Mouse (Mus musculus) cortical plate, adult 2 months (tissue): ENCODE results near the gene Mrps35. TPM values are rescaled to one million over a fixed set of nuclear protein-coding genes. Genes with fewer than 3 reads are reported as not detected.
A peak's percentile ranks its signal among the peaks of the same experiment; 100 is the strongest.

ENCODE experiments used
- H3K27ac ChIP-seq: fragments of 200-500 bp; 2 replicates; pipeline ENCODE4 v1.5.1; 2012; ENCODE audit warnings: low read length, control low read depth, inconsistent platforms; ENCODE audit not compliant: insufficient read depth
- H3K4me1 ChIP-seq: fragments of 200-500 bp; 2 replicates; pipeline ENCODE4 v1.6.1; 2011; ENCODE audit warnings: low read length; ENCODE audit not compliant: control insufficient read depth, insufficient read depth
- H3K4me3 ChIP-seq: fragments of 200-500 bp; 2 replicates; pipeline ENCODE4 v1.5.1; 2011; ENCODE audit warnings: mild to moderate bottlenecking, low read length, control low read depth; ENCODE audit not compliant: insufficient read depth
- CTCF ChIP-seq: fragments of 200-500 bp; IDR thresholded peaks from 2 replicates; pipeline ENCODE4 v1.5.1; 2011; ENCODE audit warnings: mild to moderate bottlenecking, control low read depth, low read length; ENCODE audit not compliant: insufficient read depth; ENCODE audit errors: extremely low read depth
- POLR2A ChIP-seq: fragments of 200-500 bp; IDR thresholded peaks from 2 replicates; pipeline ENCODE4 v1.6.1; 2011; ENCODE audit warnings: mild to moderate bottlenecking, low read length, control low read depth; ENCODE audit not compliant: insufficient read depth; ENCODE audit errors: extremely low read depth
- polyA plus RNA-seq: library from polyadenylated mRNA; depleted of rRNA; stranded (reverse); fragments of >200 nt; gene quantifications from 2 replicates; pipeline ENCODE4 v1.2.3, GENCODE M21; 2012; rRNA removed

The Mrps35 gene
- 38.5 and 41.8 TPM in 2 replicates for polyA plus RNA-seq

DNA sequence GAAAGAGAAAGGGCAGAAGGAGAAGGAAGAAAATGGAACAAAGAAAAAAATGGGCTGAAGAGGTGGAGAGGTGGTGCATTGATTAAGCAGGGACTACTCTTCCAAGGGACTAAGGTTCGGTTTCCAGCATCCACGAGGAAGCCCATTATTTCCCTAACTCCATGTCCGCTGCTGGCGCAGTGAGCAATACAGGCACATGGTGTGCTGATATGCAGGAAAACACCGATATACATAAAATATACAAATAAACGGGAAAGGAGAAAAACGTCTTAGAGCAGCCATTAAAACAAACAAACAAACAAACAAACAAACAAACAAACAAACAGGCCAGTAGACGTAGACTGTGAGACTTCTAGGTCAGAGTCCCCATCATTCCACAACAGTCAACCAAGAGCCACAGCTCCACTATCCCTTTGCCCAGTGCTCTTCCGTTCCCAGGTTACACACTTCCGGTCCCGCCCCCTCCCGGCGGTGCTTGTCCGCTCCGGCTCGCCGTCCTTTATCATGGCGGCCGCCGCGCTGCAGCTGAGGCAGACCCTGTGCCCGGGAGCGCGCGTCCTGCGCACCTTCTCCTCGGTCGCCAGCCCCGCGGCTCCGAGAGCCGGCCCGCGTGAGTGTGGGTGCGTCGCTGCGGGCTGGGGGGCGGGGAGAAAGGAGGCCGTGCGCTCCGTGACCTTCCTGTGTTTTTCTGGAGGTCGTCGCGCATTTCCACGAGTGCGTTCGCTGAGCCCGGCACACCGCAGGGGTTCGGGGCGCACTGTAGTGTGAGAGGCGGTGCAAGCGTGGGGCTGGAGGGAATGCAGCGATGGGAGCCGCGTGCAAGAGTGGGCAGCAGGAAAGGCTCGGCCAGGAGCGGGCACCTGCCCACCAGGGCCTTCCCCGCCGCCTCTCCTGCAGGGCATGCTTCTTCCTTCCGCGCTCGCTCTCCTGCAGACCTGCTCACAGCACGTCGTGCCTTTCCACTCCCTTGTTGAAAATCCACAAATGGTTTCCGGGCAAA, at the start of gene Mrps35:
TSS of gene Mrps35 (plus strand) at position 474 of the 1,000 bp plus-strand sequence.
- H3K4me3 ChIP-seq = peak within 1 kb of the TSS; percentile 80
- TF ChIP-seq POLR2A (peak; percentile 83), CTCF (no peak)
- H3K4me1 ChIP-seq = peaks cover 1% of the 10 kb centered on the region; the same call in 1 of the 2 replicates
- H3K27ac ChIP-seq = peak within 1 kb of the TSS; percentile 72

DNA sequence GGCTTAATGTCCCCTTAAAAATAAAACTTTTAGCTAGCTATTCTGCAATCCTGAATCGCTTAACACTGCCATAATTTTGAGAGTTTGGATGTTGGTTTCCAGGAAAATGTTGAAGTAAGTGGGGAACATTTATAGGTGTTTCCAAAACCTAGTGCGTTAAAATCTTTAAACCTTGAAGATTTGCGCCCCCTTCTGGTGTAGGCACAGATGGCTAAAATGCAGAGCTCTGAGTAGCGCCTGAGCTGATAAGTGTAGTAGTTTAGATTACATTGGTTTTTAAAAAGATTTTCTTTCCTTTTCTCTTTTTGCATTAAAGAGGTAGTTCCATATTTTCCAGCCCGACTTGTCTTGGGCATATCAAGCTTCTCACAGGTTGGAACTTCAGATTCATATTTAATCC, 48.3 kb upstream of the Mrps35 start:
- no peak overlapping the region for H3K4me3 ChIP-seq
- H3K4me1 ChIP-seq = 0 out of 2 replicates have a peak, but pooled peaks cover 2% of the 10 kb centered on the region
- no peak overlapping the region for H3K27ac ChIP-seq
- TF ChIP-seq POLR2A = no peak
- peak; percentile 54; the same call in 1 of the 2 replicates for TF ChIP-seq CTCF

DNA sequence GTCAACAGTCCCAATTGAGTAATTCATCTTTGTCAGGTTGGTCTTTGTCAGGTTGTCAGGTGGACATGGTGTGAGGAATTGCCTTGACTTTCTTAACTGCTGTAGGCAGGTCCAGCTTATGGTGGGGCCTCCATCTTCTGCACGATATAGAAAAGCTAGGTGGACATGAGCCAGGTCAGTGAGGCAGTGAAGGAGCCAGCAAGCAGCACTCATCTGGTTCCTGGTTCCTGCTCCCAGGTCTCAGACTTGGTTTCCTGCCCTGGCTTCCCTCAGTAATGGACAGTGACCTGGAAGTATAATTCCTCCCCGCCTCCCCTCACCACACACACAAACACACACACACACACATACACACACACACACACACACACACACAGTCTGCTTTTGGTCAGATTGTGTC, 47.2 kb upstream of the Mrps35 start:
- Histone ChIP-seq H3K4me3 (no peak overlapping the region), H3K4me1 (peaks cover 5% of the 10 kb centered on the region), H3K27ac (no peak overlapping the region)
- TF ChIP-seq POLR2A = no peak
- TF ChIP-seq CTCF = no peak

DNA sequence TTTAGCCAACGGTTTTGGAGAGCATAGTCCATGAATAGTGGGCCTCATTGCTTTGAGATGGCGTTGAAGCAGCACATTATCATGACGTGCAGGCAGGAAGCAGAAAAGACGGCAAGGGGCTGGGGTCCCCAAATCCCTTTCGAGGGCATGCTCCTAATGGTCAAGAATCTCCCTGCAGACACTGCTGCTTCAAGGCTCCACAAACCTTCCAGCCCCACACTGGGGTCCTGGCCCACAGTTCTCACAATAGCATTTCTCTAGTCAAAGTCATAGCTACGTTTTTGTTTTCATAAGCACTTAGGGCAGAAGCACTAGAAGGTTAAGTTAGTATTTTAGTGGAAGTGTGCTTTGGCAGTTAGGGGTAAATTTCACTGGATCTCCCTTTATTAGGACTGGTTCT, 46.7 kb upstream of the Mrps35 start:
- TF ChIP-seq POLR2A (no peak), CTCF (no peak)
- Histone ChIP-seq H3K27ac (no peak overlapping the region), H3K4me1 (peaks cover 5% of the 10 kb centered on the region), H3K4me3 (no peak overlapping the region)

DNA sequence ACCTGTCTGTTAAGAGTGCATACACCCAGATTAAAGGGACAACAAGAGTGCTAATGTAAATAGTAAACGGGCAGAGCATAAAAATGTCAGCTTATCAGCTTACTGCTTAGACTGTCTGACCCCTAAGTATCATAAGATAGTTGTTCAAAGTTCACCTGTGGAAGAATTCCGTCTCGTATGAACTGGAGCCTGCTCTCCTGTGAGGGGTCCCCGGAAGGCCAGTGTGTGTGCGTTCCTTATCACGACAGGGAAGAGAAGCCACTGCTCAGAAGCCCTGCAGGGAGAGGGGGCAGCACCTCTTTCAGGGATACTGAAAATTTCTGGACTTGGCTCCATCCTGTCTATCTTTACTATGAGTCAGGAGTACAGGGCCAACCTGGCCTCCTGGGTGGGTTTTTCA, 45.6 kb upstream of the Mrps35 start:
- H3K27ac ChIP-seq = no peak overlapping the region
- TF ChIP-seq CTCF = no peak
- no peak for TF ChIP-seq POLR2A
- H3K4me1 ChIP-seq = peaks cover 5% of the 10 kb centered on the region
- H3K4me3 ChIP-seq = no peak overlapping the region

DNA sequence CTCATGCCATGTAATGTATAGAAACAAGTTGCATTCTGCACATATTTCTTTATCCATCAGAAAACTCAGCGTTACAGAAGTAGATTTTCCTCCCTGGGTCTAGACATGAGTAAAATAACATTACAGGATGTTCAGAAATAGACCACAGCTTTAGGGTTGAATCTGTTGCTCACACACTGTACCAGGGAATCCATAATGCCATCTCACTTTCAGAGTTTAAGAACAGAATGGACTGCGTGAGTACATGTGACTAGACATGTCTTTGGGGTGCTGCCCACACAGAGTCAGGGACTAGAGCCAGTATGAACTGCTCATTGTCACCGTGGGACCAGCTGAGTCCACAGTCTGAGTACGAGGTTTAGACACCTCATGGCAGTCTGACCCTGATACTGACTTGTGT, 43.9 kb upstream of the Mrps35 start:
- no peak overlapping the region for H3K4me3 ChIP-seq
- no peak for TF ChIP-seq POLR2A
- no peak for TF ChIP-seq CTCF
- H3K27ac ChIP-seq = no peak overlapping the region
- H3K4me1 ChIP-seq = peaks cover 5% of the 10 kb centered on the region

DNA sequence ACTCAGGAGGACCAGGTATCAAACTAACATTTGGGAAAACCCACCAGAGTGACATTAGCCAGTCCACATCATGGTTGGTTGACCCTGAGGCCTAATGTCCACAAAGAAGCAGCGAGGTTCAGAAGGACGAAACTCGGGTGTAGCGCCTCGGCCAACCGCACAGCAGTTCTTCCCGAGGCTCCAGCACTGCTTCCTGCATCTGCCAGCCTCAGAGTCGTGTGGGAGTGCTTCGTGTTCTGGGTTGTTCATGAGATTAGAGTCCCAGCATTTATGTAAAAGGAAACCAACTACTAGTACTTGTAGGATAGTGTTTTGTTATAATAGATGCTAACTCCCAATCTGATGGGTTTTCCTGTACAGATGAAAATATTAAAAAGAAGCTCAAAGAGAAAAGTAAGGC, 43.3 kb upstream of the Mrps35 start:
- H3K4me3 ChIP-seq = no peak overlapping the region
- peaks cover 5% of the 10 kb centered on the region for H3K4me1 ChIP-seq
- H3K27ac ChIP-seq = no peak overlapping the region
- no peak for TF ChIP-seq CTCF
- no peak for TF ChIP-seq POLR2A

DNA sequence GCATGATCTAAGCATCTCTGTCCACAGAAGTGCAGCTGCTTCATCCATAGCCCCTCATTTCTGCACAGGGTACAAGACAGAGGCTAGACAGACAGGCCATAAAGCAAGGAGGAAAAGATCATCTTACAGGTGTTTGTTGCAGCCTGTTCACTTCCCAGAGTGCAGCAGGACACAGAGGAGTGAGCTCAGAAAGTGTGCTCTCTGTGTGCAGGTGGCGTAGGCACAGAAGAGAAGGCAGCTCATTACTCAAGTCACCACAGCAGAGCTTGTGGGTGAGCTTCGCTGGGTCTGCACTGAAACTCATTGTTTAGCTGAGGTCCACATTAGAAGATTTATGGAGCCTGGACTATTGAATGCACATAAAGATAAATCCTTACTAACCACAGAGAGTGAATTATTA, 42.8 kb upstream of the Mrps35 start:
- TF ChIP-seq POLR2A = no peak
- no peak for TF ChIP-seq CTCF
- H3K4me1 ChIP-seq = peaks cover 5% of the 10 kb centered on the region
- H3K27ac ChIP-seq = no peak overlapping the region
- no peak overlapping the region for H3K4me3 ChIP-seq

DNA sequence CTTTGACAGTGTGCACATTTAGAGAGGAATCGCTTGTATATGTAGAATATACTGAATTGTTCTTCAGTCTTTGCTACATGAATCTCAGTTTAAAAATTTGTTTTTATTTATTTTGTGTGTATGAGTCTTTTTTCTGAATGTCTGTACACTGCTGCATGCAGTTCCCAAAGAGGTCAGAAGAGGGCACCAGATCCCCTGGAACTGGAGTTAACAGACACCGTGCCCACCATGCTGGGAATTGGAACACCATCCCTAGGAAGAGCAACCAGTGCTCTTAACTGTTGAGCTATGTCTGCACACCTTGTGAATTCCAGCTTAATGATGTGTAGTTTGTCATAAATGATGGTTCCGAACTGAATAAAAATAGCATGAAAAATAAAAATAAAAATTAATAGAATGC, 34.4 kb upstream of the Mrps35 start:
- Histone ChIP-seq H3K4me1 (no peaks in the 10 kb centered on the region), H3K27ac (no peak overlapping the region), H3K4me3 (no peak overlapping the region)
- TF ChIP-seq CTCF (peak; percentile 66), POLR2A (no peak)

DNA sequence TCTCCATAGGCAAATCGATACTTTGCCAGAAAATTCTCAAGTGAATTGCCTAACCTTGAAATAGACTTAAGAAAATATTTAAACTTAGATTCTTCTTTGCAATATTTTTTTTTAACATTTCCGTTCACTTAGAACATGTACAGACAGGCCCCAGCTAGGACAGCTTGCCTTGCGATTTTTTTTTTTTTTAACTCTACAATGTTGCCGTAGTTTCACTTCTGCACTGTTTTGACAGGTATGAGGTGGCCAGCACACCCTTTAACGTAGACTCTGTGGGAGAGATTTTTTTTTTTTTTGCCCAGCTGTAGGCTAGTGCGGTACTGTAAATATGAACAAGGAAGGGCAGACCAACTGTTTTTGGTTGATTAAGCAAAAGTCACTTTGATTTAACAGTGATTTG, 32.2 kb upstream of the Mrps35 start:
- TF ChIP-seq POLR2A = no peak
- TF ChIP-seq CTCF = no peak
- Histone ChIP-seq H3K27ac (no peak overlapping the region), H3K4me1 (no peaks in the 10 kb centered on the region), H3K4me3 (no peak overlapping the region)
